Mouse (Mus musculus): Measurements from ENCODE around the gene Cdnf. TPM values are rescaled to one million over a fixed set of nuclear protein-coding genes. Genes with fewer than 3 reads are reported as not detected.
A peak's percentile ranks its signal among the peaks of the same experiment; 100 is the strongest.

Gene Cdnf
- total and polyA plus RNA-seq, 3 experiments: 0.39 to 0.77 TPM; not detected in 1

DNA sequence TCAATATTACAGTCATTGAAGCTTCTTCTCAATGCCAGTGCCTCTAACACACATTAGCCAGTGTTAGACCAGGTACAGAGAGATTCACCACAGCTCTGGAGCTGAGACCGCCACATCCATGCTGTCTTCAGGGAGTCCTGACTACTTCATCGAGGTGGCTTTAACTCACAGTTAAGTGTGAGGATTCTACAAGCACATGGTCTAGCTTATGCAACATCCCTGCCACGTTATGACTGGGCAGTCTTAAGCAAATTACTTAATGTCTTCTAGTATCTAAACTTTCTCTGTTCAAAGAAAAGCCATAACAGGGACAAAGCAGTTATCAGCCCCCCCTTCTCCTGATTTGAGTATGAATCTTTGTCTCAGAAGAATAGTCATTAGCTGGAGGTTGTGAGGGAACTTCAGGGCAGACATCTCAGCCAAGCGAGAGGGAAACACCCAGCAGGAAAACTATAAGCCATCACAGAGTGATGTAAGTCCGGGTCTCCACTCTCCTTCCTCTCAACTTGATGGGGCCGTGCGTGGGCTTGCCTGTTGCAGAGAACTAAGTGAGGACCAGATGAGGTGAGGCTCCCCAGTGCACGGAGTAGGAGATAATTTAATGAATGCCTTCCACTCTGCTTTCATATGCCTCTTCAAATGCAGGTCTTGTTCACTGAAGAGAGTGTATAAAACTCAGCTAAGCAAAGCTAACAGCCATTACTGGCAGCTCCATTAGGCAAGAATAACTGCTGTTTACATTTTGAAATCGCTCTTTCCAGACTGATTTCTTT is 28.7 kb downstream of the Cdnf start:
- peaks cover 0 to 3% of the 10 kb centered on the region in 2 experiments; a peak in 2 of 4 replicates for H3K4me1 ChIP-seq (ENCODE audit: control insufficient read depth in 1 of 2, insufficient read depth in 2 of 2, low read length in 2 of 2)
- H3K27me3 ChIP-seq (ENCODE audit: control insufficient read depth in 1 of 2, insufficient read depth in 2 of 2, low read length in 2 of 2): no peaks in the 10 kb centered on the region
- H3K4me3 ChIP-seq (ENCODE audit: control insufficient read depth in 1 of 2, insufficient read depth in 1 of 2, low read depth in 2 of 2, low read length in 2 of 2): no peak overlapping the region
- no peak for TF ChIP-seq MEF2A (IDR thresholded peaks at IDR 0.05; ENCODE audit: extremely low read depth, insufficient replicate concordance, low read depth, low read length, poor library complexity, severe bottlenecking)
- no peak for TF ChIP-seq POLR2A (IDR thresholded peaks at IDR 0.05; ENCODE audit: control insufficient read depth in 1 of 2, insufficient read depth in 1 of 2, low read depth in 1 of 2, low read length in 2 of 2, poor library complexity in 1 of 2)
- no peak for TF ChIP-seq TAL1 (IDR thresholded peaks at IDR 0.05; ENCODE audit: low read length)
- TF ChIP-seq MYB (IDR thresholded peaks at IDR 0.05; ENCODE audit: low read depth, low read length): no peak
- no peak for TF ChIP-seq ZC3H11A (IDR thresholded peaks at IDR 0.05; ENCODE audit: low read depth, low read length)
- TF ChIP-seq ZNF384 (IDR thresholded peaks at IDR 0.05; ENCODE audit: low read depth, low read length): no peak
- no peak for TF ChIP-seq POLR2AphosphoS5 (IDR thresholded peaks at IDR 0.05; ENCODE audit: borderline replicate concordance, low read depth, low read length)
- TF ChIP-seq CTCF (IDR thresholded peaks at IDR 0.05 in 2 of 3, conservative IDR thresholded peaks at IDR 0.05 in 1 of 3; ENCODE audit: control insufficient read depth in 1 of 3, insufficient read depth in 1 of 3, low read depth in 2 of 3, low read length in 3 of 3, poor library complexity in 1 of 3, severe bottlenecking in 1 of 3): no peak
- TF ChIP-seq UBTF (IDR thresholded peaks at IDR 0.05; ENCODE audit: borderline replicate concordance, insufficient read depth, low read depth, low read length): no peak
- TF ChIP-seq ETS1 (IDR thresholded peaks at IDR 0.05; ENCODE audit: low read depth, low read length): no peak
- no peak for TF ChIP-seq E2F4 (IDR thresholded peaks at IDR 0.05; ENCODE audit: borderline replicate concordance, low read depth, low read length)
- no peak for TF ChIP-seq SMC3 (IDR thresholded peaks at IDR 0.05; ENCODE audit: low read depth, low read length)
- TF ChIP-seq MAFK (IDR thresholded peaks at IDR 0.05; ENCODE audit: borderline replicate concordance, low read depth, low read length): no peak
- no peak for TF ChIP-seq ELF1 (IDR thresholded peaks at IDR 0.05; ENCODE audit: low read depth, low read length)
- no peak for TF ChIP-seq KAT2A (conservative IDR thresholded peaks at IDR 0.05; ENCODE audit: low read depth, low read length)
- TF ChIP-seq ZMIZ1 (IDR thresholded peaks at IDR 0.05; ENCODE audit: low read depth, low read length): no peak
- TF ChIP-seq GABPA (IDR thresholded peaks at IDR 0.05; ENCODE audit: low read depth, low read length): no peak
- no peak for TF ChIP-seq TCF12 (IDR thresholded peaks at IDR 0.05; ENCODE audit: low read depth, low read length)
- DNase-seq (ENCODE audit: low read depth, low spot score): no peak
- peaks cover 0 to 5% of the 10 kb centered on the region in 2 experiments; a peak in 2 of 4 replicates for H3K36me3 ChIP-seq (ENCODE audit: control insufficient read depth in 1 of 2, insufficient read depth in 2 of 2, low read length in 2 of 2)
- no peaks in the 10 kb centered on the region for H3K79me2 ChIP-seq (ENCODE audit: control insufficient read depth, insufficient read depth, low read length, poor library complexity)
- H3K27ac ChIP-seq (ENCODE audit: control insufficient read depth, low read depth, low read length): no peak overlapping the region
- no peak overlapping the region for H3K9ac ChIP-seq (ENCODE audit: control insufficient read depth, low read depth, low read length, poor library complexity, severe bottlenecking)
- H3K9me3 ChIP-seq (replicated peaks; ENCODE audit: insufficient read depth, low read length): no peaks in the 10 kb centered on the region

DNA sequence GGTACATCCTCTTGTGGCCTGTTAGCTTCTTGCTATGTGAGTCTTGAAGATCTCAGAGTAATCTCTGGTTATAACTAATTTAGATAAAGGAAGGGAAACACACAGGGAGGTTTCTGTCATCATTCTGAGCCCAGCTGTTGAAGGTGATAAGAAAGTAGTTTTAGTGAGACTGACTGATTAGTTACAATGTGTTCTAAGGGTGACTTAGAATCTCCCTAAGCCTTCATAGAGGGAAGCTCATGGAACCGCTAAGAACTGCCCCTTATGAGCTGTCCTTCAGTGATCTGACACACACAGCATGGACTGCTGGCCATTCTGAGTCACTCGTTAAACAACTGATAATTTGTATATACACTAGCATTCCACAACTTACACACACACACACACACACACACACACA is 33.2 kb downstream of the Cdnf start:
- no peak overlapping the region for H3K9ac ChIP-seq (ENCODE audit: control insufficient read depth, low read depth, low read length, poor library complexity, severe bottlenecking)
- peak; percentile 50 for DNase-seq (ENCODE audit: low read depth, low spot score)
- peaks cover 0 to 3% of the 10 kb centered on the region in 2 experiments; a peak in 2 of 4 replicates for H3K4me1 ChIP-seq (ENCODE audit: control insufficient read depth in 1 of 2, insufficient read depth in 2 of 2, low read length in 2 of 2)
- H3K9me3 ChIP-seq (replicated peaks; ENCODE audit: insufficient read depth, low read length): no peaks in the 10 kb centered on the region
- H3K36me3 ChIP-seq (ENCODE audit: control insufficient read depth in 1 of 2, insufficient read depth in 2 of 2, low read length in 2 of 2): peaks cover 0 to 6% of the 10 kb centered on the region in 2 experiments; a peak in 2 of 4 replicates
- TF ChIP-seq GATA1 (IDR thresholded peaks at IDR 0.05; ENCODE audit: low read depth, low read length): peak; percentile 69
- TF ChIP-seq TAL1 (IDR thresholded peaks at IDR 0.05; ENCODE audit: low read length): peak; percentile 55
- TF ChIP-seq ZKSCAN1 (IDR thresholded peaks at IDR 0.05; ENCODE audit: low read depth, low read length): no peak
- peak; percentile 80 for TF ChIP-seq ETS1 (IDR thresholded peaks at IDR 0.05; ENCODE audit: low read depth, low read length)
- TF ChIP-seq POLR2AphosphoS2 (IDR thresholded peaks at IDR 0.05; ENCODE audit: low read length): no peak
- TF ChIP-seq CTCF (IDR thresholded peaks at IDR 0.05 in 2 of 3, conservative IDR thresholded peaks at IDR 0.05 in 1 of 3; ENCODE audit: control insufficient read depth in 1 of 3, insufficient read depth in 1 of 3, low read depth in 2 of 3, low read length in 3 of 3, poor library complexity in 1 of 3, severe bottlenecking in 1 of 3): no peak
- peak; percentile 81 for TF ChIP-seq RCOR1 (IDR thresholded peaks at IDR 0.05; ENCODE audit: low read depth, low read length)
- TF ChIP-seq ZC3H11A (IDR thresholded peaks at IDR 0.05; ENCODE audit: low read depth, low read length): no peak
- TF ChIP-seq HCFC1 (IDR thresholded peaks at IDR 0.05; ENCODE audit: low read depth, low read length): no peak
- TF ChIP-seq EP300 (IDR thresholded peaks at IDR 0.05; ENCODE audit: low read depth in 1 of 2, low read length in 2 of 2): peak; percentile 59 to 60; a peak in 2 of 4 replicates
- no peak for TF ChIP-seq UBTF (IDR thresholded peaks at IDR 0.05; ENCODE audit: borderline replicate concordance, insufficient read depth, low read depth, low read length)
- TF ChIP-seq TCF12 (IDR thresholded peaks at IDR 0.05; ENCODE audit: low read depth, low read length): peak; percentile 61
- TF ChIP-seq POLR2A (IDR thresholded peaks at IDR 0.05; ENCODE audit: control insufficient read depth in 1 of 2, insufficient read depth in 1 of 2, low read depth in 1 of 2, low read length in 2 of 2, poor library complexity in 1 of 2): no peak
- TF ChIP-seq USF2 (IDR thresholded peaks at IDR 0.05; ENCODE audit: borderline replicate concordance in 1 of 2, insufficient read depth in 1 of 2, low read depth in 1 of 2, low read length in 2 of 2): no peak
- no peak overlapping the region for H3K27ac ChIP-seq (ENCODE audit: control insufficient read depth, low read depth, low read length)
- H3K79me2 ChIP-seq (ENCODE audit: control insufficient read depth, insufficient read depth, low read length, poor library complexity): no peaks in the 10 kb centered on the region
- no peaks in the 10 kb centered on the region for H3K27me3 ChIP-seq (ENCODE audit: control insufficient read depth in 1 of 2, insufficient read depth in 2 of 2, low read length in 2 of 2)
- H3K4me3 ChIP-seq (ENCODE audit: control insufficient read depth in 1 of 2, insufficient read depth in 1 of 2, low read depth in 2 of 2, low read length in 2 of 2): no peak overlapping the region

Measured in MEL (cell line).